ENCODE assay signal across 9 mouse cellular contexts in the genomic region with DNA sequence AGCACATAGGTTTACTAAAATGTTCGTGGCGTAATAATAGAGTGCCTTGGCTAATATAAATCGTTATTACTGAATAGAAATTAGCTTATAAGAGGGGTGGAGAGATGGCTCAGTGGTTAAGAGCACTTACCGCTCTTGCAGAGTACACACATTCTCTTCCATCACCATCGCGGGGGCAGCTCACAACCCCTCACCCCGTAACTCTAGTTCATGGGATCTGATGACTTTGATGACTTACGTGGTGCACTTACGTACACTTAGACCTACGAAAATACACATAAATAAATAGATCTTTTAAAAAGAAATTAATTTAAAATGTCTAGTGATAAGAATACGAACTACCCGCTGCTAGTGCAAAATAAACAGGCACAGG. TPM values are rescaled to one million over a fixed set of nuclear protein-coding genes. Genes with fewer than 3 reads are reported as not detected.
DNase-seq lines count a peak whose midpoint lies in the region; ATAC-seq and TF ChIP-seq lines count a peak whose summit lies in the region.
"Had no signal": no experiment of that assay in that cellular context is flagged by ENCODE, and none has a peak within 500 bp of the region (broad histone marks: within the 10 kb centered on the region; RNA-seq: fewer than 3 reads in every experiment).

No protein-coding gene starts in this region.

- H3K27me3 ChIP-seq in heart, embryonic 10.5 days (ENCODE audit: insufficient read depth, poor library complexity, severe bottlenecking), result peaks cover 10% of the 10 kb centered on the region; the same call in 1 of the 2 replicates
- H3K27me3 ChIP-seq in embryonic facial prominence, embryonic 11.5 days (ENCODE audit: control insufficient read depth, insufficient read depth, low read length), result no peaks in the 10 kb centered on the region
- H3K27me3 ChIP-seq in intestine, embryonic 15.5 days (replicated peaks), result 0 out of 2 replicates have a peak, but pooled peaks cover 2% of the 10 kb centered on the region
- H3K27me3 ChIP-seq in midbrain, embryonic 13.5 days, result no peaks in the 10 kb centered on the region
- H3K27me3 ChIP-seq: Patski had no signal

- no peaks in the 10 kb centered on the region for H3K36me3 ChIP-seq in heart, embryonic 10.5 days
- no peaks in the 10 kb centered on the region for H3K36me3 ChIP-seq in ES-E14 (ENCODE audit: control insufficient read depth, insufficient read depth, low read length, poor library complexity, severe bottlenecking)
- no peaks in the 10 kb centered on the region for H3K36me3 ChIP-seq in embryonic facial prominence, embryonic 11.5 days (replicated peaks; ENCODE audit: control insufficient read depth, insufficient read depth, low read depth, low read length)
- no peaks in the 10 kb centered on the region for H3K36me3 ChIP-seq in intestine, embryonic 15.5 days
- H3K36me3 ChIP-seq in midbrain, embryonic 13.5 days, result no peaks in the 10 kb centered on the region

- in situ Hi-C loops in ES-E14 (cut with MboI; ENCODE audit: low sequenced_read_pairs in 2 of 2, unreplicated experiment in 2 of 2), result no loop called here

- peaks cover 5% of the 10 kb centered on the region for H3K4me1 ChIP-seq in heart, embryonic 10.5 days
- H3K4me1 ChIP-seq in ES-E14 (ENCODE audit: control insufficient read depth in 2 of 2, insufficient read depth in 2 of 2, low read length in 2 of 2, poor library complexity in 1 of 2), result peaks cover 3 to 4% of the 10 kb centered on the region in 2 experiments; a peak in 2 of 4 replicates
- H3K4me1 ChIP-seq in embryonic facial prominence, embryonic 11.5 days (ENCODE audit: control insufficient read depth, insufficient read depth, low read length), result no peaks in the 10 kb centered on the region
- H3K4me1 ChIP-seq in intestine, embryonic 15.5 days (replicated peaks), result no peaks in the 10 kb centered on the region
- peaks cover 5% of the 10 kb centered on the region; the same call in 1 of the 2 replicates for H3K4me1 ChIP-seq in midbrain, embryonic 13.5 days (replicated peaks)

- H3K4me3 ChIP-seq in heart, embryonic 10.5 days, result peak overlapping the region; percentile 78
- H3K4me3 ChIP-seq in ES-E14 (ENCODE audit: insufficient read depth in 1 of 2, low read depth in 1 of 2, low read length in 2 of 2, poor library complexity in 1 of 2, severe bottlenecking in 1 of 2), result peak overlapping the region; percentile 51 to 85; a peak in 3 of 4 replicates
- peak overlapping the region; percentile 58 for H3K4me3 ChIP-seq in embryonic facial prominence, embryonic 11.5 days (ENCODE audit: low read depth, low read length)
- H3K4me3 ChIP-seq in intestine, embryonic 15.5 days (replicated peaks), result peak overlapping the region; percentile 69
- H3K4me3 ChIP-seq in midbrain, embryonic 13.5 days (replicated peaks), result peak overlapping the region; percentile 63

- peak overlapping the region; percentile 33 for H3K4me2 ChIP-seq in embryonic facial prominence, embryonic 11.5 days (ENCODE audit: low read depth, low read length)
- H3K4me2 ChIP-seq in intestine, embryonic 15.5 days (replicated peaks), result peak overlapping the region; percentile 67
- H3K4me2 ChIP-seq in midbrain, embryonic 13.5 days (replicated peaks), result peak overlapping the region; percentile 58

- H3K27ac ChIP-seq in heart, embryonic 10.5 days, result peak overlapping the region; percentile 95
- H3K27ac ChIP-seq in ES-E14 (ENCODE audit: insufficient read depth, low read depth, low read length, poor library complexity, severe bottlenecking), result no peak overlapping the region; the same call in 1 of the 2 replicates
- H3K27ac ChIP-seq in embryonic facial prominence, embryonic 11.5 days (replicated peaks; ENCODE audit: low read depth, low read length), result no peak overlapping the region
- H3K27ac ChIP-seq in intestine, embryonic 15.5 days, result no peak overlapping the region
- H3K27ac ChIP-seq in midbrain, embryonic 13.5 days, result peak overlapping the region; percentile 92; the same call in 1 of the 2 replicates

- WGBS in heart, embryonic 10.5 days, result 43% methylated on average over 12 of the region's 12 CpGs
- 46% methylated on average over 12 of the region's 12 CpGs for WGBS in embryonic facial prominence, embryonic 11.5 days
- 43% methylated on average over 12 of the region's 12 CpGs for WGBS in intestine, embryonic 15.5 days
- 47% methylated on average over 12 of the region's 12 CpGs for WGBS in midbrain, embryonic 13.5 days

- H3K9me3 ChIP-seq in heart, embryonic 10.5 days, result no peaks in the 10 kb centered on the region
- H3K9me3 ChIP-seq in ES-E14 (ENCODE audit: control insufficient read depth, insufficient read depth, low read depth, low read length), result no peaks in the 10 kb centered on the region
- no peaks in the 10 kb centered on the region for H3K9me3 ChIP-seq in embryonic facial prominence, embryonic 11.5 days (replicated peaks; ENCODE audit: control insufficient read depth, low read length)
- no peaks in the 10 kb centered on the region for H3K9me3 ChIP-seq in intestine, embryonic 15.5 days
- H3K9me3 ChIP-seq in midbrain, embryonic 13.5 days, result no peaks in the 10 kb centered on the region

- no peak for ATAC-seq in embryonic facial prominence, embryonic 11.5 days (replicated peaks; ENCODE audit: insufficient number of reproducible peaks, low FRiP score, low TSS enrichment, low read depth)
- ATAC-seq in intestine, embryonic 15.5 days, result no peak
- ATAC-seq in midbrain, embryonic 13.5 days, result peak; percentile 21; the same call in 1 of the 2 replicates

- DNase-seq in heart, embryonic 10.5 days (ENCODE audit: low spot score), result no peak
- DNase-seq in heart, postnatal 4 days, result no peak
- DNase-seq in ES-E14 (ENCODE audit: low read depth, low spot score), result no peak
- no peak for DNase-seq in embryonic facial prominence, embryonic 11.5 days (ENCODE audit: low spot score)
- DNase-seq in MN1 (ENCODE audit: low spot score), result no peak
- DNase-seq in B cell, adult 2 months, result no peak

- H3K9ac ChIP-seq in ES-E14 (ENCODE audit: insufficient read depth, low read depth, low read length, poor library complexity, severe bottlenecking), result peak overlapping the region; percentile 66
- peak overlapping the region; percentile 37; the same call in 1 of the 2 replicates for H3K9ac ChIP-seq in embryonic facial prominence, embryonic 11.5 days (replicated peaks; ENCODE audit: low read length)
- H3K9ac ChIP-seq in intestine, embryonic 15.5 days, result no peak overlapping the region
- H3K9ac ChIP-seq in midbrain, embryonic 13.5 days (replicated peaks), result 0 out of 2 replicates have a peak overlapping the region, but pooled peaks have one; percentile 46

TF ChIP-seq in ES-E14, 5 proteins besides CTCF, POLR2A, EP300 and RAD21:
- TF ChIP-seq CHD2 (IDR thresholded peaks at IDR 0.05; ENCODE audit: low read depth, low read length) (no peak), ZC3H11A (IDR thresholded peaks at IDR 0.05; ENCODE audit: borderline replicate concordance, low read depth, low read length) (no peak), HCFC1 (IDR thresholded peaks at IDR 0.05; ENCODE audit: borderline replicate concordance, insufficient read depth, low read length) (no peak), MAFK (IDR thresholded peaks at IDR 0.05; ENCODE audit: insufficient read depth, low read depth, low read length) (no peak), ZNF384 (IDR thresholded peaks at IDR 0.05; ENCODE audit: low read depth, low read length) (no peak)

RNA-seq across cellular contexts. Expression of a gene that starts 0.8 kb away (rescaled TPM):
- polyA plus RNA-seq in heart, embryonic 10.5 days (2016; fragmentation: Nextera tagmentation; extraction: Ambion mirVana), result 1.9 and 2.8 TPM in 2 replicates
- 1 to 10 TPM; 2.7 to 3.3 TPM for total RNA-seq in heart, postnatal 4 days (2021)
- total RNA-seq in ES-E14 (2012; rRNA removed), result 1.9 and 2.7 TPM in 2 replicates
- 0.81 and 0.94 TPM in 2 replicates for polyA plus RNA-seq in embryonic facial prominence, embryonic 11.5 days (2014; fragmentation: Nextera tagmentation; extraction: Ambion mirVana)
- 1.2 and 2.2 TPM in 2 replicates for polyA plus RNA-seq in intestine, embryonic 15.5 days (2015; fragmentation: Nextera tagmentation; extraction: Ambion mirVana)
- polyA plus RNA-seq in midbrain, embryonic 13.5 days (2015; fragmentation: Nextera tagmentation; extraction: Ambion mirVana), result 3.0 and 3.6 TPM in 2 replicates

RNA-seq across cellular contexts. Expression of a gene that starts 37.8 kb away (rescaled TPM):
- 29.5 and 46.6 TPM in 2 replicates for polyA plus RNA-seq in heart, embryonic 10.5 days (2016; fragmentation: Nextera tagmentation; extraction: Ambion mirVana)
- 10 to 100 TPM; 19.5 to 21.7 TPM for total RNA-seq in heart, postnatal 4 days (2021)
- total RNA-seq in ES-E14 (2012; rRNA removed), result 65.1 and 82.7 TPM in 2 replicates
- 57.2 and 64.2 TPM in 2 replicates for polyA plus RNA-seq in embryonic facial prominence, embryonic 11.5 days (2014; fragmentation: Nextera tagmentation; extraction: Ambion mirVana)
- polyA plus RNA-seq in intestine, embryonic 15.5 days (2015; fragmentation: Nextera tagmentation; extraction: Ambion mirVana), result 49.9 and 57.0 TPM in 2 replicates
- polyA plus RNA-seq in midbrain, embryonic 13.5 days (2015; fragmentation: Nextera tagmentation; extraction: Ambion mirVana), result 67.4 and 72.2 TPM in 2 replicates

Comparison
In these comparisons a context has a peak if more than half of its experiments do, and no peak if none do; other contexts are left out.
1. H3K27ac ChIP-seq: peak in heart, embryonic 10.5 days (single experiment) and midbrain, embryonic 13.5 days (single experiment); none in ES-E14 (single experiment), embryonic facial prominence, embryonic 11.5 days (single experiment) and intestine, embryonic 15.5 days (single experiment).
2. Peak in every context shown above with its lines, with median percentiles within 50 percentile points of each other: H3K4me3 ChIP-seq and H3K4me2 ChIP-seq.